ENCODE assay signal across 8 mouse cellular contexts in the genomic region with DNA sequence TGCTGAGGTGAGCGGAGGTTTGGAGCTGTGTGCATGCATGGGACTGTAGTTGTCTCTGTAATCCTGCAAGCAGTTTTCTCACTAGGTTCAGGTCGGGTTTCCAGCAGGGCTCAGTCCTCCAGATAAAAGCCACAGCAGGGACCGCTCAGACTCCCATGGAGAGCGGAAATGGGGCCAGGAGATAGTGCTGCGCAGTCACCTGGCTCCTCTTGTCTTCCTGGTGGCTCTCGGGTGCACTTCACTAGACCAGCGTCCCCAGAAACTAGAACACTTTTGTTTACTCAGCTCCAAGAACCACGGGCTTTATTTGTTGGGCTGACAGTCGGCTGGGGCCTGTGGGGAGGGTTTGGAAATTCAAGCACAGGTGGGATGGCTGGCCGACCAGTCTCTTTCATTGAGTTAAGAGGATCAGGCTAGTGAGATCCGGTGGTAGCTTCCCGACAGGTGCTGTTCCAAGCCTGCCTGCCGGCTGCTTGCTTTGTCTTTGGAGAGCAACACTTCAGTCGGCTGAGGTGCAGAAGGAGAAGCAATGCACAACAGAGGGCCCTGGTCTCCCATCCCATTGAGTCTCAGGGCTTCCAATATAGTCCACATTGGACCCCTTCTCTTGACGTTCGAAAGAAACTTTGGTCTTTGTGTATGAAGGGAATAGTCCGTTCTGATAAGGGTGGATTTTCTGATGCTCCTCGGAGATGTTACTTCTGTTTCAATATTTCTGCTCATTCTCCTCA. TPM values are rescaled to one million over a fixed set of nuclear protein-coding genes. Genes with fewer than 3 reads are reported as not detected.
A peak's percentile ranks its signal among the peaks of the same experiment; 100 is the strongest.
DNase-seq lines count a peak whose midpoint lies in the region; ATAC-seq lines count a peak whose summit lies in the region.

No protein-coding gene starts in this region.

- no peak for DNase-seq in heart, adult 8-10 months (ENCODE audit: low spot score)
- peak; percentile 69 to 81 for DNase-seq in cerebellum, postnatal 10 days
- DNase-seq in hindbrain, embryonic 10.5 days (ENCODE audit: low spot score), result peak; percentile 32
- DNase-seq in neural tube, embryonic 10.5 days (ENCODE audit: extremely low spot score, low spot score), result peak; percentile 36
- no peak for DNase-seq in thymus, postnatal 14 days
- DNase-seq in urinary bladder, postnatal 25 days (ENCODE audit: low spot score), result no peak
- DNase-seq in frontal cortex, adult 2 months (ENCODE audit: extremely low spot score in 1 of 2, low spot score in 1 of 2), result no peak

- H3K9me3 ChIP-seq in heart, embryonic 14.5 days (ENCODE audit: control insufficient read depth, low read length), result no peaks in the 10 kb centered on the region
- no peaks in the 10 kb centered on the region for H3K9me3 ChIP-seq in hindbrain, embryonic 10.5 days

- no peaks in the 10 kb centered on the region for H3K36me3 ChIP-seq in heart, embryonic 14.5 days (ENCODE audit: control insufficient read depth, insufficient read depth, low read length)
- H3K36me3 ChIP-seq in hindbrain, embryonic 10.5 days, result no peaks in the 10 kb centered on the region

- no peak for ATAC-seq in heart, embryonic 14.5 days (ENCODE audit: insufficient number of reproducible peaks, insufficient read depth, low FRiP score, low read depth)

- peaks cover 45% of the 10 kb centered on the region for H3K27me3 ChIP-seq in heart, embryonic 14.5 days (ENCODE audit: control insufficient read depth, insufficient read depth, low read length)
- H3K27me3 ChIP-seq in hindbrain, embryonic 10.5 days (ENCODE audit: insufficient read depth, poor library complexity, severe bottlenecking), result peaks cover 78% of the 10 kb centered on the region

- 13% methylated on average over 18 of the region's 18 CpGs for WGBS in heart, embryonic 14.5 days
- 4% methylated on average over 18 of the region's 18 CpGs for WGBS in hindbrain, embryonic 10.5 days

- peak overlapping the region; percentile 99 for H3K4me2 ChIP-seq in heart, embryonic 14.5 days (ENCODE audit: low read length)

- peaks cover 0 to 2% of the 10 kb centered on the region in 2 experiments; a peak in 2 of 4 replicates for H3K4me1 ChIP-seq in heart, embryonic 14.5 days (ENCODE audit: control insufficient read depth in 2 of 2, insufficient read depth in 2 of 2, low read length in 2 of 2)
- peaks cover 24% of the 10 kb centered on the region for H3K4me1 ChIP-seq in hindbrain, embryonic 10.5 days (replicated peaks)

- no peak overlapping the region for H3K27ac ChIP-seq in heart, embryonic 14.5 days (replicated peaks in 1 of 2; ENCODE audit: control insufficient read depth in 1 of 2, insufficient read depth in 1 of 2, low read depth in 2 of 2, low read length in 2 of 2)
- H3K27ac ChIP-seq in hindbrain, embryonic 10.5 days, result no peak overlapping the region

- peak overlapping the region in 1 of 2 experiments; percentile 64; a peak in 2 of 4 replicates for H3K4me3 ChIP-seq in heart, embryonic 14.5 days (ENCODE audit: control insufficient read depth in 1 of 2, insufficient read depth in 1 of 2, low read depth in 1 of 2, low read length in 2 of 2)
- 0 out of 2 replicates have a peak overlapping the region, but pooled peaks have one; percentile 9 for H3K4me3 ChIP-seq in hindbrain, embryonic 10.5 days

- no peak overlapping the region for H3K9ac ChIP-seq in heart, embryonic 14.5 days (ENCODE audit: low read length)

RNA-seq across cellular contexts. Expression of gene Fgf5, which starts 1.9 kb away (rescaled TPM):
- polyA plus RNA-seq in heart, embryonic 14.5 days (2014; fragmentation: Nextera tagmentation; extraction: Ambion mirVana), result 0.41 and 0.69 TPM in 2 replicates
- total RNA-seq in heart, adult 8-10 months (2022), result under 1 TPM in 1 of 4 experiments, not detected in 3; 0.11 TPM
- polyA plus RNA-seq in hindbrain, embryonic 10.5 days (2016; fragmentation: Nextera tagmentation; extraction: Ambion mirVana), result 0.29 and 0.31 TPM in 2 replicates
- 1.2 and 1.4 TPM in 2 replicates for polyA plus RNA-seq in frontal cortex, adult 2 months (2012; rRNA removed)

Comparison
In these comparisons a context has a peak if more than half of its experiments do, and no peak if none do; other contexts are left out.
1. DNase-seq: peak in cerebellum, postnatal 10 days (2 of 2), hindbrain, embryonic 10.5 days (single experiment) and neural tube, embryonic 10.5 days (single experiment); none in heart, adult 8-10 months (single experiment), thymus, postnatal 14 days (single experiment), urinary bladder, postnatal 25 days (single experiment) and frontal cortex, adult 2 months (0 of 2).